Mouse (Mus musculus): ENCODE data around the gene Glis3. TPM values are rescaled to one million over a fixed set of nuclear protein-coding genes. Genes with fewer than 3 reads are reported as not detected.

Gene Glis3
- polyA plus RNA-seq, 1 experiment from 2014 or later = 0.36 TPM

GRCm38 (mm10) chr19:28493605-28494260, 186.1 kb downstream of the Glis3 start:
- no peak for ATAC-seq
- 80% methylated on average over 8 of the region's 8 CpGs for WGBS (ENCODE audit: insufficient replicate concordance)

GRCm38 (mm10) chr19:28478055-28478454, 201.8 kb downstream of the Glis3 start:
- H3K9ac ChIP-seq (replicated peaks) = no peak overlapping the region
- no peaks in the 10 kb centered on the region for H3K27me3 ChIP-seq (ENCODE audit: insufficient read depth, low read length)
- no peak for DNase-seq
- no peaks in the 10 kb centered on the region for H3K9me3 ChIP-seq (ENCODE audit: low read length)
- no peak for TF ChIP-seq EP300 (IDR thresholded peaks at IDR 0.05; ENCODE audit: low read depth)
- TF ChIP-seq CTCF (IDR thresholded peaks at IDR 0.05; ENCODE audit: low read depth) = no peak
- ATAC-seq = no peak
- no peak overlapping the region for H3K27ac ChIP-seq (ENCODE audit: low read depth)
- no peaks in the 10 kb centered on the region for H3K36me3 ChIP-seq (replicated peaks; ENCODE audit: insufficient read depth, low read length)
- 71% methylated on average over 6 of the region's 6 CpGs for WGBS (ENCODE audit: insufficient replicate concordance)
- H3K4me2 ChIP-seq (ENCODE audit: low read depth, low read length) = no peak overlapping the region
- no peak overlapping the region for H3K4me3 ChIP-seq (ENCODE audit: low read depth, low read length)
- no peaks in the 10 kb centered on the region for H3K4me1 ChIP-seq (ENCODE audit: insufficient read depth)

More at GRCm38 (mm10) chr19:28493605-28494260, 186.1 kb downstream of the Glis3 start:
- Histone ChIP-seq H3K27ac (ENCODE audit: low read depth) (no peak overlapping the region), H3K4me3 (ENCODE audit: low read depth, low read length) (no peak overlapping the region), H3K9me3 (ENCODE audit: low read length) (no peaks in the 10 kb centered on the region), H3K36me3 (replicated peaks; ENCODE audit: insufficient read depth, low read length) (no peaks in the 10 kb centered on the region), H3K4me2 (ENCODE audit: low read depth, low read length) (no peak overlapping the region), H3K27me3 (ENCODE audit: insufficient read depth, low read length) (no peaks in the 10 kb centered on the region), H3K4me1 (ENCODE audit: insufficient read depth) (no peaks in the 10 kb centered on the region), H3K9ac (replicated peaks) (no peak overlapping the region)
- DNase-seq = no peak
- TF ChIP-seq CTCF (IDR thresholded peaks at IDR 0.05; ENCODE audit: low read depth) = no peak
- TF ChIP-seq EP300 (IDR thresholded peaks at IDR 0.05; ENCODE audit: low read depth) = no peak

- Histone ChIP-seq H3K9ac (replicated peaks) (no peak overlapping the region), H3K4me1 (ENCODE audit: insufficient read depth) (no peaks in the 10 kb centered on the region), H3K36me3 (replicated peaks; ENCODE audit: insufficient read depth, low read length) (no peaks in the 10 kb centered on the region), H3K9me3 (ENCODE audit: low read length) (no peaks in the 10 kb centered on the region), H3K27me3 (ENCODE audit: insufficient read depth, low read length) (no peaks in the 10 kb centered on the region), H3K4me3 (ENCODE audit: low read depth, low read length) (no peak overlapping the region), H3K4me2 (ENCODE audit: low read depth, low read length) (no peak overlapping the region), H3K27ac (ENCODE audit: low read depth) (no peak overlapping the region)
- no peak for ATAC-seq
- TF ChIP-seq EP300 (IDR thresholded peaks at IDR 0.05; ENCODE audit: low read depth) (no peak), CTCF (IDR thresholded peaks at IDR 0.05; ENCODE audit: low read depth) (no peak)
- 64% methylated on average over 6 of the region's 6 CpGs for WGBS (ENCODE audit: insufficient replicate concordance)
- no peak for DNase-seq
Observed at GRCm38 (mm10) chr19:28477326-28477863, 202.5 kb downstream of the Glis3 start.

- no peak for TF ChIP-seq EP300 (IDR thresholded peaks at IDR 0.05; ENCODE audit: low read depth)
- no peak for TF ChIP-seq CTCF (IDR thresholded peaks at IDR 0.05; ENCODE audit: low read depth)
- Histone ChIP-seq H3K36me3 (replicated peaks; ENCODE audit: insufficient read depth, low read length) (no peaks in the 10 kb centered on the region), H3K4me2 (ENCODE audit: low read depth, low read length) (no peak overlapping the region), H3K27ac (ENCODE audit: low read depth) (no peak overlapping the region), H3K9me3 (ENCODE audit: low read length) (no peaks in the 10 kb centered on the region), H3K27me3 (ENCODE audit: insufficient read depth, low read length) (no peaks in the 10 kb centered on the region), H3K4me3 (ENCODE audit: low read depth, low read length) (no peak overlapping the region), H3K4me1 (ENCODE audit: insufficient read depth) (no peaks in the 10 kb centered on the region), H3K9ac (replicated peaks) (no peak overlapping the region)
- whole genome bisulfite sequencing (ENCODE audit: insufficient replicate concordance) = 77% methylated on average over 5 of the region's 5 CpGs
- no peak for DNase-seq
- no peak for ATAC-seq
Observed at GRCm38 (mm10) chr19:28473621-28474020, 206.3 kb downstream of the Glis3 start.

- Histone ChIP-seq H3K4me3 (ENCODE audit: low read depth, low read length) (no peak overlapping the region), H3K36me3 (replicated peaks; ENCODE audit: insufficient read depth, low read length) (no peaks in the 10 kb centered on the region), H3K27me3 (ENCODE audit: insufficient read depth, low read length) (no peaks in the 10 kb centered on the region), H3K27ac (ENCODE audit: low read depth) (no peak overlapping the region), H3K9me3 (ENCODE audit: low read length) (no peaks in the 10 kb centered on the region), H3K4me1 (ENCODE audit: insufficient read depth) (no peaks in the 10 kb centered on the region), H3K4me2 (ENCODE audit: low read depth, low read length) (no peak overlapping the region), H3K9ac (replicated peaks) (no peak overlapping the region)
- DNase-seq = no peak
- TF ChIP-seq EP300 (IDR thresholded peaks at IDR 0.05; ENCODE audit: low read depth) (no peak), CTCF (IDR thresholded peaks at IDR 0.05; ENCODE audit: low read depth) (no peak)
- 73% methylated on average over 7 of the region's 8 CpGs for WGBS (ENCODE audit: insufficient replicate concordance)
- ATAC-seq = no peak
Observed at GRCm38 (mm10) chr19:28471144-28471543, 208.7 kb downstream of the Glis3 start.

GRCm38 (mm10) chr19:28465779-28466178, 214.1 kb downstream of the Glis3 start:
- Histone ChIP-seq H3K9ac (replicated peaks) (no peak overlapping the region), H3K9me3 (ENCODE audit: low read length) (no peaks in the 10 kb centered on the region), H3K36me3 (replicated peaks; ENCODE audit: insufficient read depth, low read length) (no peaks in the 10 kb centered on the region), H3K27ac (ENCODE audit: low read depth) (no peak overlapping the region), H3K27me3 (ENCODE audit: insufficient read depth, low read length) (no peaks in the 10 kb centered on the region), H3K4me2 (ENCODE audit: low read depth, low read length) (no peak overlapping the region), H3K4me1 (ENCODE audit: insufficient read depth) (no peaks in the 10 kb centered on the region), H3K4me3 (ENCODE audit: low read depth, low read length) (no peak overlapping the region)
- ATAC-seq (no peak), DNase-seq (no peak)
- TF ChIP-seq EP300 (IDR thresholded peaks at IDR 0.05; ENCODE audit: low read depth) (no peak), CTCF (IDR thresholded peaks at IDR 0.05; ENCODE audit: low read depth) (no peak)
- 65% methylated on average over 5 of the region's 5 CpGs for WGBS (ENCODE audit: insufficient replicate concordance)
